14 mouse cellular contexts compared by ENCODE assay signal in the genomic region with DNA sequence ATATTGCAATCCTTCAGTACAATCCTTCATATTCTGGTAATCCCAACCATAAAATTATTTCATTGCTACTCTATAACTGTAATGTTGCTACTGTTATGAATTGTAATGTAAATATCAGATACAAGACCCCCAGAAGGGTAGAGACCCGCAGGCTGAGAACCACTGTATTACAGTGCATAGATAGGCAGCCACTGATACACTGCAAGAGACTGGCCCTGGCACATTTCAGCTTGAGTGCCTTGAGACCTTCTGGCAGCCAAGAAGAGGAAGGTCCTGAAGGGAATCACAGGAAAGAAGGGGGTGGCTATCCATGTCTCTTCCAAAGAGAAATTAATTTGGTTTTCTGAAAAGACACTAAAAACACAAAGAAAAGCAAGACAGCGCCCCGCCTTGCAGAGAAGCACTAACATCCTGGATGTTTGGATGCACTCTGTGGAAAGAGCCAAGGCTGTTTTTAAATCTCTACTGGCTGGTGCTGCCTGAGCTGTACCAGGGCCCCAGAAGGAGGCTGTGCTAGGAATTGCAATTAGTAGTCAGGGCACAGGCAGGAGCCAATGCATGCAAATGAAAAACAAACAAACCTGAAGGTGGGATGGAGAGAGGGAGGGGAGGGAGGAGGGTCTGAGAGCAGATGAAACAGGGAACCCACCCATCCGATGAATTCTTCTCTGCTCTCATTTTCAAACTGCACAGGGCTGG.
A peak's percentile ranks its signal among the peaks of the same experiment; 100 is the strongest.
DNase-seq lines count a peak whose midpoint lies in the region; ATAC-seq and TF ChIP-seq lines count a peak whose summit lies in the region.
"Had no signal": no experiment of that assay in that cellular context is flagged by ENCODE, and none has a peak within 500 bp of the region (broad histone marks: within the 10 kb centered on the region; RNA-seq: fewer than 3 reads in every experiment).

No protein-coding gene starts in this region.

- H3K9ac ChIP-seq in hindbrain, embryonic 11.5 days (ENCODE audit: low read depth, low read length), result no peak overlapping the region
- H3K9ac ChIP-seq in hindbrain, embryonic 16.5 days (ENCODE audit: low read depth, low read length), result no peak overlapping the region
- H3K9ac ChIP-seq: liver, embryonic 13.5 days had no signal

- 70% methylated on average over 4 of the region's 4 CpGs for WGBS in hindbrain, embryonic 11.5 days
- 61% methylated on average over 4 of the region's 4 CpGs for WGBS in hindbrain, embryonic 10.5 days
- 44% methylated on average over 4 of the region's 4 CpGs for WGBS in hindbrain, embryonic 16.5 days
- 33% methylated on average over 4 of the region's 4 CpGs for WGBS in olfactory bulb, adult 2 months

- ATAC-seq in hindbrain, embryonic 11.5 days (ENCODE audit: low FRiP score), result peak; percentile 51
- ATAC-seq in hindbrain, embryonic 16.5 days, result peak; percentile 93
- ATAC-seq: intestine, embryonic 16.5 days had no signal

- no peak for DNase-seq in hindbrain, embryonic 11.5 days (ENCODE audit: low spot score)
- DNase-seq in hindbrain, embryonic 10.5 days (ENCODE audit: low spot score), result no peak
- peak; percentile 15 for DNase-seq in right cerebral cortex, adult 18-20 months
- no peak for DNase-seq in right cerebral cortex, postnatal 25 days
- DNase-seq in B cell, adult 2 months, result no peak
- no peak for DNase-seq in adrenal gland, adult 18-20 months (ENCODE audit: low spot score in 2 of 2)
- DNase-seq: adrenal gland, postnatal 10 days; gastrocnemius, postnatal 10 days; liver, embryonic 13.5 days; thymus, postnatal 14 days had no signal

- no peak overlapping the region for H3K27ac ChIP-seq in hindbrain, embryonic 11.5 days (ENCODE audit: low read depth, low read length)
- no peak overlapping the region for H3K27ac ChIP-seq in hindbrain, embryonic 10.5 days
- H3K27ac ChIP-seq in hindbrain, embryonic 16.5 days (ENCODE audit: low read depth, low read length), result peak overlapping the region; percentile 64
- 0 out of 2 replicates have a peak overlapping the region, but pooled peaks have one; percentile 24 for H3K27ac ChIP-seq in olfactory bulb, adult 2 months (ENCODE audit: insufficient read depth, low read depth, low read length)
- H3K27ac ChIP-seq: liver, embryonic 13.5 days; macrophage had no signal

- no peaks in the 10 kb centered on the region for H3K4me1 ChIP-seq in hindbrain, embryonic 11.5 days (replicated peaks; ENCODE audit: control insufficient read depth, insufficient read depth, low read length)
- peaks cover 4% of the 10 kb centered on the region for H3K4me1 ChIP-seq in hindbrain, embryonic 10.5 days (replicated peaks)
- peaks cover 6% of the 10 kb centered on the region; the same call in 1 of the 2 replicates for H3K4me1 ChIP-seq in hindbrain, embryonic 16.5 days (ENCODE audit: control insufficient read depth, insufficient read depth, low read depth, low read length)
- peaks cover 4% of the 10 kb centered on the region; the same call in 1 of the 2 replicates for H3K4me1 ChIP-seq in olfactory bulb, adult 2 months (ENCODE audit: control insufficient read depth, insufficient read depth, low read length)
- H3K4me1 ChIP-seq: liver, embryonic 13.5 days had no signal

- no peak overlapping the region for H3K4me3 ChIP-seq in hindbrain, embryonic 11.5 days (ENCODE audit: low read depth, low read length)
- H3K4me3 ChIP-seq in hindbrain, embryonic 10.5 days, result no peak overlapping the region
- no peak overlapping the region for H3K4me3 ChIP-seq in hindbrain, embryonic 16.5 days (ENCODE audit: low read length)
- no peak overlapping the region for H3K4me3 ChIP-seq in olfactory bulb, adult 2 months (ENCODE audit: insufficient read depth, low read depth, low read length)
- H3K4me3 ChIP-seq: liver, embryonic 13.5 days had no signal

- no peaks in the 10 kb centered on the region for H3K36me3 ChIP-seq in hindbrain, embryonic 11.5 days (ENCODE audit: control insufficient read depth, insufficient read depth, low read length)
- no peaks in the 10 kb centered on the region for H3K36me3 ChIP-seq in hindbrain, embryonic 10.5 days
- H3K36me3 ChIP-seq in hindbrain, embryonic 16.5 days (ENCODE audit: control insufficient read depth, insufficient read depth, low read length), result no peaks in the 10 kb centered on the region
- H3K36me3 ChIP-seq: liver, embryonic 13.5 days had no signal

- no peak for TF ChIP-seq CTCF in olfactory bulb, adult 2 months (IDR thresholded peaks at IDR 0.05; ENCODE audit: insufficient read depth, low read depth, low read length)

- TF ChIP-seq POLR2A in olfactory bulb, adult 2 months (IDR thresholded peaks at IDR 0.05; ENCODE audit: insufficient read depth, low read depth, low read length), result no peak

- no peaks in the 10 kb centered on the region for H3K27me3 ChIP-seq in hindbrain, embryonic 11.5 days (ENCODE audit: control insufficient read depth, insufficient read depth, low read length)
- H3K27me3 ChIP-seq in hindbrain, embryonic 10.5 days (ENCODE audit: insufficient read depth, poor library complexity, severe bottlenecking), result no peaks in the 10 kb centered on the region
- no peaks in the 10 kb centered on the region for H3K27me3 ChIP-seq in hindbrain, embryonic 16.5 days (replicated peaks; ENCODE audit: control insufficient read depth, insufficient read depth, low read length)
- H3K27me3 ChIP-seq: liver, embryonic 13.5 days had no signal

- no peak overlapping the region for H3K4me2 ChIP-seq in hindbrain, embryonic 11.5 days (replicated peaks; ENCODE audit: low read depth, low read length)
- H3K4me2 ChIP-seq in hindbrain, embryonic 16.5 days (ENCODE audit: low read length), result no peak overlapping the region
- H3K4me2 ChIP-seq: liver, embryonic 13.5 days had no signal

- H3K9me3 ChIP-seq in hindbrain, embryonic 11.5 days (ENCODE audit: control insufficient read depth, low read length), result no peaks in the 10 kb centered on the region
- H3K9me3 ChIP-seq in hindbrain, embryonic 10.5 days, result no peaks in the 10 kb centered on the region
- no peaks in the 10 kb centered on the region for H3K9me3 ChIP-seq in hindbrain, embryonic 16.5 days (ENCODE audit: control insufficient read depth, low read length)
- H3K9me3 ChIP-seq: liver, embryonic 13.5 days had no signal

Comparison
In these comparisons a context has a peak if more than half of its experiments do, and no peak if none do; other contexts are left out.
1. H3K27ac ChIP-seq: peak in hindbrain, embryonic 16.5 days (single experiment) and olfactory bulb, adult 2 months (single experiment); none in hindbrain, embryonic 11.5 days (single experiment) and hindbrain, embryonic 10.5 days (single experiment).